Mouse (Mus musculus) limb, embryonic 11.5 days (tissue): ENCODE results near the gene Clmp. TPM values are rescaled to one million over a fixed set of nuclear protein-coding genes. Genes with fewer than 3 reads are reported as not detected.

Source experiments
- ATAC-seq: fragments of 200-750 bp; cut with Nextera tagmentation; 2 replicates; pipeline ENCODE4 v1.8.0; 2017; ENCODE audit warnings: low read depth; ENCODE audit not compliant: insufficient number of reproducible peaks, low FRiP score, low TSS enrichment
- DNase-seq: peaks from one replicate; pipeline ENCODE4 v3.0.0-alpha.2; 2015; ENCODE audit warnings: low spot score
- H3K27ac ChIP-seq: fragments of 300-500 bp; sonication (generic); replicated peaks from 2 replicates; pipeline ENCODE4 v1.5.1; 2014; ENCODE audit warnings: low read depth, mild to moderate bottlenecking, low read length
- H3K27me3 ChIP-seq: fragments of 300-500 bp; sonication (generic); 2 replicates; pipeline ENCODE4 v1.6.1; 2014; ENCODE audit warnings: mild to moderate bottlenecking, low read length, mixed read lengths; ENCODE audit not compliant: control insufficient read depth, insufficient read depth
- H3K36me3 ChIP-seq: fragments of 300-500 bp; sonication (generic); 2 replicates; pipeline ENCODE4 v1.6.1; 2014; ENCODE audit warnings: mild to moderate bottlenecking, low read length, moderate library complexity, mixed read lengths; ENCODE audit not compliant: control insufficient read depth, insufficient read depth
- H3K4me1 ChIP-seq: fragments of 300-500 bp; sonication (generic); 2 replicates; pipeline ENCODE4 v1.6.1; 2014; ENCODE audit warnings: low read length, mixed read lengths; ENCODE audit not compliant: control insufficient read depth, insufficient read depth
- H3K4me2 ChIP-seq: fragments of 300-500 bp; sonication (generic); 2 replicates; pipeline ENCODE4 v1.6.1; 2014; ENCODE audit warnings: low read depth, mild to moderate bottlenecking, moderate library complexity; ENCODE audit not compliant: severe bottlenecking
- H3K4me3 ChIP-seq: fragments of 300-500 bp; sonication (generic); 2 replicates; pipeline ENCODE4 v1.5.1; 2014; ENCODE audit warnings: low read depth, low read length
- H3K9ac ChIP-seq: fragments of 300-500 bp; sonication (generic); 2 replicates; pipeline ENCODE4 v1.6.1; 2014; ENCODE audit warnings: mild to moderate bottlenecking, low read length
- H3K9me3 ChIP-seq: fragments of 300-500 bp; sonication (generic); 2 replicates; pipeline ENCODE4 v1.6.1; 2016; ENCODE audit warnings: low read length; ENCODE audit not compliant: control insufficient read depth
- WGBS: fragments of 180-500 bp; shearing (Covaris S2); extraction: QIAGEN DNeasy Blood & Tissue Kit; methylation state at CpG from one replicate; pipeline ENCODE4 v1.1.7; 2014; 5-methylcytosine and 5-hydroxymethylcytosine counted together
- polyA plus RNA-seq: library from polyadenylated mRNA; unstranded; fragments of >200 nt; fragmentation: Nextera tagmentation; extraction: Ambion mirVana; gene quantifications from 2 replicates; pipeline ENCODE4 v1.2.1, GENCODE M21; 2014

The Clmp gene
- polyA plus RNA-seq, 1 experiment from 2014 or later, result 62.7 TPM

DNA sequence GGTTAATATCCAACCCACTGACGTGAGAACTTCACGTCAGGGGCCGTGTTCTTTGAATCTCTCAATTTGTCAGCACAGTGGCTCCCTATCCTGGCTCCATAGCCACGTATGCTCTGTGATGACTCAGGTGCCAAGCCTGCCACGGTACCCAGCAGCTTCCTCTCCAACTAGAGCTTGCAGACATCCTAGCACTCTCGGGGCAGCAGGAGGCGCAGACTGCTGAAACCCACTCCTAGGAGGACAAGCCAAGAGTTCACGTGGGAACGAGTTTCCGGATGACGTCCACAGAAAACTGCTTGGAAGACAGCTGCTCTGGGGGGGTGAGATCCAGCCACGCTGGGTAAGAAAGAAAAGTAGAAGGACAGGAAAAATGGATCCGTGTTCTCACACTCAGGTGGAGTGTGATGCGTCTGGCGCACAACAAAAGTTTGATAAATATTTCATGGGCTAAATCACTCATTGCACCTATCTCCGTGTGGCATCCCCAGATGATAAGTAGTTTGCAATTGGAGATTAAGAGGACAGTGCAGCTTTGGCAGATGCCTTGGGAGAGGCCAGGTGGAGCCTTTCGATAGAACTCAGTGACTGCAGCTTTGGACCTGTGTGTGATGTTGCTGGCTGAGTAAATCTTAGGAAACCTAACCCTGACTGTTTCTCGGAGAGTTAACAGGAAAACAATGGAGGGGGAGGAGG, 31.6 kb downstream of the Clmp start:
- H3K4me2 ChIP-seq, result no peak overlapping the region
- no peak overlapping the region for H3K9ac ChIP-seq
- WGBS, result 76% methylated on average over 18 of the region's 18 CpGs
- DNase-seq (no peak), ATAC-seq (0 out of 2 replicates have a peak, but pooled peaks have one; percentile 4)
- H3K9me3 ChIP-seq, result no peaks in the 10 kb centered on the region
- H3K4me1 ChIP-seq, result peaks cover 13% of the 10 kb centered on the region; the same call in 1 of the 2 replicates
- no peaks in the 10 kb centered on the region for H3K36me3 ChIP-seq
- H3K27me3 ChIP-seq, result no peaks in the 10 kb centered on the region
- H3K27ac ChIP-seq, result no peak overlapping the region
- no peak overlapping the region for H3K4me3 ChIP-seq

- DNase-seq, result peak; percentile 44
- no peaks in the 10 kb centered on the region for H3K27me3 ChIP-seq
- H3K4me2 ChIP-seq, result no peak overlapping the region
- peak; percentile 69; the same call in 1 of the 2 replicates for ATAC-seq
- no peak overlapping the region for H3K27ac ChIP-seq
- H3K9ac ChIP-seq, result no peak overlapping the region
- H3K4me1 ChIP-seq, result peaks cover 11% of the 10 kb centered on the region; the same call in 1 of the 2 replicates
- no peak overlapping the region for H3K4me3 ChIP-seq
- 40% methylated on average over 7 of the region's 7 CpGs for WGBS
- no peaks in the 10 kb centered on the region for H3K36me3 ChIP-seq
- H3K9me3 ChIP-seq, result no peaks in the 10 kb centered on the region
These were observed 32.1 kb downstream of the Clmp start for GRCm38 (mm10) chr9:40717875-40718185.

GRCm38 (mm10) chr9:40720881-40721280, 35.1 kb downstream of the Clmp start:
- Histone ChIP-seq H3K27me3 (no peaks in the 10 kb centered on the region), H3K36me3 (no peaks in the 10 kb centered on the region), H3K27ac (no peak overlapping the region), H3K9ac (no peak overlapping the region), H3K9me3 (no peaks in the 10 kb centered on the region), H3K4me1 (peaks cover 13% of the 10 kb centered on the region; the same call in 1 of the 2 replicates), H3K4me2 (no peak overlapping the region), H3K4me3 (no peak overlapping the region)
- no peak for DNase-seq
- ATAC-seq, result no peak
- 26% methylated on average over 7 of the region's 7 CpGs for WGBS

DNA sequence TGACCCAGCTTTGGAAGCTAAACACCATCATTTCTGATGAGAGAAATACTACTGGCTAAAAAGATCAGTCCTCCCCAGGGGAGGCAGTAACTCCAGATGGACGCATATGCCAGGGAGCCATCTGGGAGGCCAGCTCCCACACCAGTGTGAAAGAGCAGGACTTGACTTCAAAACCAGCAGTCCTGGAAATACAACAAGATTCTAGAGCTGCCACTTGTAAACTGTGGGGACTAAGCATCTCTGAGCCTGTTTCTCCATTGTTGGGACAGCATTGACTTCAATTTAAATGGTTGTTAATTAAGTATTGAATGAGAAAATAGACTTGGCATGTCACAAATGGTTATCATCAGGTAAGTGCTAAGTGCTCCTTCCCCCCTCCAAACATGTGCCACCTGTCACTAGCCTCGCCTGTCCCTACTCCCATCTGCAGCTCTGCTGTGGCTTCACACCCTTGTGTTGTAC, 37.6 kb downstream of the Clmp start:
- Histone ChIP-seq H3K9ac (no peak overlapping the region), H3K36me3 (no peaks in the 10 kb centered on the region), H3K27ac (no peak overlapping the region), H3K27me3 (no peaks in the 10 kb centered on the region), H3K4me3 (no peak overlapping the region), H3K4me2 (no peak overlapping the region), H3K4me1 (0 out of 2 replicates have a peak, but pooled peaks cover 3% of the 10 kb centered on the region), H3K9me3 (no peaks in the 10 kb centered on the region)
- no peak for DNase-seq
- WGBS, result 40% methylated on average over 2 of the region's 2 CpGs
- no peak for ATAC-seq

- DNase-seq, result no peak
- Histone ChIP-seq H3K27ac (no peak overlapping the region), H3K36me3 (no peaks in the 10 kb centered on the region), H3K9ac (no peak overlapping the region), H3K9me3 (no peaks in the 10 kb centered on the region), H3K4me1 (0 out of 2 replicates have a peak, but pooled peaks cover 3% of the 10 kb centered on the region), H3K4me2 (no peak overlapping the region), H3K4me3 (no peak overlapping the region), H3K27me3 (no peaks in the 10 kb centered on the region)
- 70% methylated on average over 5 of the region's 5 CpGs for WGBS
- no peak for ATAC-seq
These were observed 39.2 kb downstream of the Clmp start for GRCm38 (mm10) chr9:40724978-40725377.

- Histone ChIP-seq H3K9me3 (no peaks in the 10 kb centered on the region), H3K36me3 (no peaks in the 10 kb centered on the region), H3K4me3 (no peak overlapping the region), H3K9ac (no peak overlapping the region), H3K4me2 (no peak overlapping the region), H3K4me1 (peaks cover 7% of the 10 kb centered on the region; the same call in 1 of the 2 replicates), H3K27ac (no peak overlapping the region), H3K27me3 (no peaks in the 10 kb centered on the region)
- no peak for ATAC-seq
- no peak for DNase-seq
- WGBS, result 91% methylated on average over 4 of the region's 4 CpGs
These were observed 41.5 kb downstream of the Clmp start for GRCm38 (mm10) chr9:40727140-40727823.

DNA sequence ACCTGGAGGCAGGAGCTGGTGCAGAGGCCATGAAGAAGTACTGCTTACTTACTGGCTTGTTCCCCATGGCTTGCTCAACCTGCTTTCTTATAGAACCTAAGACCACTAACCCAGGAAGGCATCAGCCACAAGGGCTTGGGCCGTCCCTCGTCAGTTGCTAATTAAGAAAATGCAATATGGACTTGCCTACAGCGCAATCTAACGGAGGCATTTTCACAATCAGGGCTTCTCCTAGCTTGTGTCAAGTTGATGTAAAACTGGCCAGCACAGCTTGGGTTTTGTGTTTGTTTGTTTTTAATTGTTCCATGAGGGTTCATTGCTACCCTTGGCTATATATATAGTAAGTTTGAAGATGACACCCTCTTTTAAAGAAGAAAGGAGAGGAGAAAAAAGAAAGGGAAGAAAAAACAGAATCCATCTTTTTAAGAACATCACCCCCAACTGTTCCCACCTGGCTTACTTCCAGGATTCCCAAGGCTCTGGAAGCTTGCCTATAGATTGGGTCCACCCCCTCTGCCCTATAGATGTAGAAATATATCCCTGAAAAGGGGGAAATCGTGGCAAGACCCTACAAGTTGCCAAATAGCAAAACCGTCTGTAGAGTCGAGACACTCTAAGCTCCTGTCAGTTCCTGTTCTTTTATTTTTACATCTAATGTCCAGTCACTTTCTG, 42.2 kb downstream of the Clmp start:
- H3K36me3 ChIP-seq, result no peaks in the 10 kb centered on the region
- H3K27ac ChIP-seq, result no peak overlapping the region
- H3K9me3 ChIP-seq, result no peaks in the 10 kb centered on the region
- ATAC-seq (no peak), DNase-seq (no peak)
- no peak overlapping the region for H3K4me3 ChIP-seq
- H3K27me3 ChIP-seq, result no peaks in the 10 kb centered on the region
- no peak overlapping the region for H3K9ac ChIP-seq
- 92% methylated on average over 7 of the region's 7 CpGs for WGBS
- H3K4me1 ChIP-seq, result peaks cover 9% of the 10 kb centered on the region; the same call in 1 of the 2 replicates
- no peak overlapping the region for H3K4me2 ChIP-seq

DNA sequence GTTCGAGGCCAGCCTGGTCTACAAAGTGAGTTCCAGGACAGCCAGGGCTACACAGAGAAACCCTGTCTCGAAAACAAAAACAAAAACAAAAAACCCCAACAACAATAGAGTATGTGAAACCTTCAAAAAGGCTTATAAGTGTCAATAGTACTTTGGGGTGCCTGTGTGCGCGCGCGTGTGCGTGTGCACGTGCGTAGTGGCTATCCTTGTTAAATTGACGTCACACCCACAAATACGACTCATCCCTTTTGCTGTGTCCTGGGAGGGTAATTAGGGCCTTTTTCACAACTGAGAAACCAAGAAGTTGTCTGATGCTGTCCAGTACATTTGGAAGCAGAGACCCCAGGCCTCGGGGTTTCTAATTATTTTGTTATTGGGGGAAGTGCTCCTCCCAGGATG, 44.5 kb downstream of the Clmp start:
- H3K4me1 ChIP-seq, result peaks cover 9% of the 10 kb centered on the region; the same call in 1 of the 2 replicates
- H3K4me3 ChIP-seq, result no peak overlapping the region
- peak overlapping the region; percentile 98 for H3K27ac ChIP-seq
- H3K36me3 ChIP-seq, result no peaks in the 10 kb centered on the region
- DNase-seq, result no peak
- 36% methylated on average over 12 of the region's 12 CpGs for WGBS
- H3K27me3 ChIP-seq, result no peaks in the 10 kb centered on the region
- peak overlapping the region; percentile 51 for H3K4me2 ChIP-seq
- H3K9ac ChIP-seq, result no peak overlapping the region
- no peaks in the 10 kb centered on the region for H3K9me3 ChIP-seq
- no peak for ATAC-seq
